Mouse (Mus musculus) spleen, adult 2 months (tissue): ENCODE data around the gene Igdcc4. TPM values are rescaled to one million over a fixed set of nuclear protein-coding genes. Genes with fewer than 3 reads are reported as not detected.

ENCODE experiments used
- DNase-seq, 2 experiments: peaks; one replicate each; pipeline versions ENCODE4 v3.0.0 to v3.0.0-alpha.2; 2012 to 2021; ENCODE audit warnings: low spot score in 2 of 2, low read depth in 1 of 2
- H3K27ac ChIP-seq: fragments of 200-500 bp; 2 replicates; pipeline ENCODE4 v1.5.1; 2012; ENCODE audit warnings: low read length, inconsistent platforms; ENCODE audit not compliant: insufficient read depth
- H3K27me3 ChIP-seq: fragments of 200-500 bp; 2 replicates; pipeline ENCODE4 v1.6.1; 2012; ENCODE audit warnings: mild to moderate bottlenecking, moderate library complexity, low read length, inconsistent platforms; ENCODE audit not compliant: control insufficient read depth, insufficient read depth
- H3K36me3 ChIP-seq: fragments of 200-500 bp; 2 replicates; pipeline ENCODE4 v1.6.1; 2012; ENCODE audit warnings: mild to moderate bottlenecking, low read length, inconsistent platforms; ENCODE audit not compliant: control insufficient read depth, insufficient read depth
- H3K4me1 ChIP-seq: fragments of 200-500 bp; 2 replicates; pipeline ENCODE4 v1.6.1; 2011; ENCODE audit warnings: inconsistent platforms; ENCODE audit not compliant: control insufficient read depth, insufficient read depth, insufficient read length
- H3K4me3 ChIP-seq: fragments of 200-500 bp; 2 replicates; pipeline ENCODE4 v1.5.1; 2011; ENCODE audit warnings: mild to moderate bottlenecking, inconsistent platforms; ENCODE audit not compliant: insufficient read depth, insufficient read length; ENCODE audit errors: extremely low read depth
- CTCF ChIP-seq: fragments of 200-500 bp; IDR thresholded peaks from 2 replicates; pipeline ENCODE4 v1.5.1; 2011; ENCODE audit warnings: mild to moderate bottlenecking, inconsistent platforms; ENCODE audit not compliant: insufficient read depth, insufficient read length, insufficient replicate concordance; ENCODE audit errors: extremely low read depth
- POLR2A ChIP-seq: fragments of 200-500 bp; IDR thresholded peaks from 2 replicates; pipeline ENCODE4 v1.6.1; 2011; ENCODE audit warnings: low read depth, low read length, inconsistent platforms
- WGBS: fragments of 180-500 bp; shearing (Covaris S2); methylation state at CpG from one replicate; pipeline ENCODE4 v1.1.7; 2018; 5-methylcytosine and 5-hydroxymethylcytosine counted together
- polyA plus RNA-seq: library from polyadenylated mRNA; depleted of rRNA; stranded (reverse); fragments of >200 nt; gene quantifications from 2 replicates; pipeline ENCODE4 v1.2.3, GENCODE M21; 2012; rRNA removed

Igdcc4 gene
- polyA plus RNA-seq, 1 experiment = 1.4 TPM

GRCm38 (mm10) chr9:65177497-65177896, 76.2 kb downstream of the Igdcc4 start:
- WGBS = 87% methylated on average over 3 of the region's 3 CpGs
- TF ChIP-seq CTCF = no peak
- no peak for TF ChIP-seq POLR2A
- H3K4me3 ChIP-seq = no peak overlapping the region

GRCm38 (mm10) chr9:65177912-65178311, 76.6 kb downstream of the Igdcc4 start:
- Histone ChIP-seq H3K27me3 (no peaks in the 10 kb centered on the region), H3K4me1 (no peaks in the 10 kb centered on the region), H3K36me3 (no peaks in the 10 kb centered on the region), H3K4me3 (no peak overlapping the region), H3K27ac (no peak overlapping the region)
- WGBS = 84% methylated on average over 10 of the region's 10 CpGs
- no peak for DNase-seq
- TF ChIP-seq CTCF (no peak), POLR2A (no peak)

More at GRCm38 (mm10) chr9:65177497-65177896, 76.2 kb downstream of the Igdcc4 start:
- Histone ChIP-seq H3K4me1 (no peaks in the 10 kb centered on the region), H3K36me3 (no peaks in the 10 kb centered on the region), H3K27ac (no peak overlapping the region), H3K27me3 (no peaks in the 10 kb centered on the region)
- DNase-seq = no peak

GRCm38 (mm10) chr9:65178336-65179213, 77.3 kb downstream of the Igdcc4 start:
- 77% methylated on average over 22 of the region's 22 CpGs for WGBS
- Histone ChIP-seq H3K27me3 (no peaks in the 10 kb centered on the region), H3K36me3 (no peaks in the 10 kb centered on the region), H3K4me1 (no peaks in the 10 kb centered on the region), H3K27ac (no peak overlapping the region), H3K4me3 (no peak overlapping the region)
- DNase-seq = no peak
- no peak for TF ChIP-seq POLR2A

DNA sequence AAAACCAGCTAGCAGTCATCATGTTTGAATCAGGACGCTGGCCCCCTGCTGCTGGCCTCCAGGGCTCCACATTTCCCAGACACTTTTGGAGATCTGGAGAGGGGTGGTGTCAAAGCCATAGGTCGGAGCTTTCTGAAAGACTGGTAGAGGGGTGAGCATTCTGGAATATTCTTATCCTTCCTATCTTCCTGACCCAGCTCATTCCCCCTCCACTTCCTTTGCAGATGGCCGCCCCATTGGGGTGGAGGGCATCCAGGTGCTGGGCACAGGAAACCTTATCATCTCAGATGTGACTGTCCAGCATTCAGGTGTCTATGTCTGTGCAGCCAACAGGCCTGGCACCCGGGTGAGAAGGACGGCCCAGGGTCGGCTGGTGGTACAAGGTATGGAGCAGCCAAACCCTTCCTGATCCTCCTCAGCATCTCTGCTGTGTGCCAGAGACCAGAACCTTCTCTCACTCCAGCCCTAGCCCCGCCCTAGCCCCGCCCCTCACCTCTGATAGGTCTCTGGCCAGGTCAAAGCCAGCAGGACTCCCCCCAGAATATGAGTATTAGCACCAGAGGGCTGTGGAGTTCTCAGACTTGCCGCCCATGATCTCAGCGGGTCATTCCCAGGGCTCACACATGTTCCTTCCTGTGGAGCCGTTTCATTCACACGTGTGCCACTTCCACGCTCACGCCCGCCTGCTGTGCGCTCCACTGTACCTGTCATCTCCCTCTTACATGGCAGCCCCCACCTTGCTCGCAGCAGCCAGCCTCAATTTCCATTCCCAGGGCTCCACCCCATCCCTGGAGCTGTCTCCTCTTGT, 78.7 kb downstream of the Igdcc4 start:
- no peak for DNase-seq
- Histone ChIP-seq H3K27ac (no peak overlapping the region), H3K4me3 (no peak overlapping the region), H3K27me3 (no peaks in the 10 kb centered on the region), H3K36me3 (no peaks in the 10 kb centered on the region), H3K4me1 (no peaks in the 10 kb centered on the region)
- 33% methylated on average over 17 of the region's 17 CpGs for WGBS
- TF ChIP-seq CTCF = no peak
- no peak for TF ChIP-seq POLR2A

Other genes with a start within 250 kb of the Igdcc4 start
- not detected in 2 replicates for gene Slc24a1, start 149.9 kb upstream of the Igdcc4 start, polyA plus RNA-seq
- gene Ints14, start 140.6 kb upstream of the Igdcc4 start, polyA plus RNA-seq = 9.2 and 9.6 TPM in 2 replicates
- gene Hacd3, start 79.8 kb upstream of the Igdcc4 start, polyA plus RNA-seq = 12.4 and 14.4 TPM in 2 replicates
- 32.6 and 39.7 TPM in 2 replicates for gene Dpp8, start 69.1 kb upstream of the Igdcc4 start, polyA plus RNA-seq
- 0.27 and 0.30 TPM in 2 replicates for gene Igdcc3, start 39.7 kb downstream of the Igdcc4 start, polyA plus RNA-seq
- 7.4 and 9.1 TPM in 2 replicates for gene Parp16, start 93.9 kb downstream of the Igdcc4 start, polyA plus RNA-seq
- gene Cilp, start 163.7 kb downstream of the Igdcc4 start, polyA plus RNA-seq = 2.5 and 4.1 TPM in 2 replicates
- 4.0 and 5.0 TPM in 2 replicates for gene Clpx, start 192.8 kb downstream of the Igdcc4 start, polyA plus RNA-seq
- gene Pdcd7, start 244.6 kb downstream of the Igdcc4 start, polyA plus RNA-seq = 9.9 and 15.7 TPM in 2 replicates